Mouse (Mus musculus): ENCODE measurements at regions not wholly inside any gene's neighbourhood (a gene's known extent, or its start where the extent isn't known, plus 50 kb on each side); places are given as distances from the start of the nearest gene placed in this dataset.

DNA sequence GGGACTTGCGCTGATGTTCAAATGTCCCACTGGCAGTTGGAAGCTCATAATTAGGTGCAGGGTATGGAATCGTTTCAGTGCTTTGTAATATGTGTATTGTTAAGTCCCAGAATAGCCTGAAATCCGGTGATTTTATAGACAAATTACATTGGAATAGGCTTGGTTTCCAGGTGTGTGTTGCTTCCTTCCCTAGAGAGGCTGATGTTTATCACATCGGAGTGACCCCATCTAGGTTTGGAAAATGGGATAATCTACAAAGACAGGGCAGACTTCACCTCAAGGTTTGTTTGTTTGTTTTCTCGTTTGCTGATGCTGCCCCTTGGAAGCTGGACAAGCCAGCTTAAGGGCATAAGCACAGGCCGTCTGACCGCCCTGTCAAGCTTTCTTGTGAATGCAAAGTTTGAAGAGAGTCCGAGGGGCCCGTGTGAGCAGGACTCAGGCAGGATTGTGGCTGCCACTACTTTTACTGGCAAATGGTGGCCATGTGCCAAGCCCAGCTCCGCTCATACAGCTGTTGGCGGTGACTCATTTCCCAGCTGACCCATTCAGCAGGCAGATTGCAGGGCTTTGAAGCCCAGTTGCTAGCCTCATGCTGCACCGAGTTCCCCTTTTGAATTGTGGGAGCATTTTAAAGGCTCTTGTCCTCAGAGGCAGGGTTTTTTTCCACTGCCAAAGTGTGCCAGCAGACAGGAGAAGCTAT is 200.6 kb upstream of the Tgfbr2 start:
- TF ChIP-seq CTCF (IDR thresholded peaks at IDR 0.05), result no peak
- no peak for TF ChIP-seq POLR2A (IDR thresholded peaks at IDR 0.05; ENCODE audit: insufficient read depth, low read depth, low read length)
- peak; percentile 73; the same call in 1 of the 2 replicates for TF ChIP-seq EP300 (IDR thresholded peaks at IDR 0.05; ENCODE audit: insufficient read depth, low read depth, low read length)

Data from heart, adult 2 months (tissue).